Mouse (Mus musculus) c-Kit-negative CD71-positive TER-119-positive erythroid progenitor cells, embryonic 14.5 days (primary cell): ENCODE measurements around the gene Lilra5.
"Not testable (repeated sequence)": the region's sequence is repeated elsewhere in the genome, so short reads cannot be mapped to it uniquely, and the experiment has no call there.

Experiments
- DNase-seq: peaks from one replicate; pipeline ENCODE4 v3.0.0-alpha.2; 2013; ENCODE audit warnings: low read depth, low spot score

Gene Lilra5

DNA sequence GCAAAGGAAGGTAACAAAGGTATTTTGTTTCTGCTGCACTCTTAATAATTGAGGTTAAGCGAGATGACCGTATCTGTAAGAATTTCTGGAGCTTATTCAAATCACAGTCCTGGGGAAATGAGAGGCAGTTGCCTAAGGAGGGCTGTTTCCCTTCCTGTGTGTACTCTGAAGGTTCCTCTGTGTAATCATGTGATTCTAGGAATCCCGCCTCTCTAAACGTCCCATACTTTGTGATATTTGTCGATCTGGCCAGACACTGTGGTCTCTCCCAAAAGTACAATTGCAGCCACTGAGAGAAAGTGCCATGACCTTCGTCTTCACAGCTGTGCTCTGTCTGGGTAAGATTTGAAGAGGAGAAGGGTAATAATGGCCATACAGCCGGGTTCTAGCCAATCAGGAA, at the start of gene Lilra5:
Lilra5 (plus strand) TSS at position 301 of the 400 bp plus-strand sequence.
- DNase-seq: no peak

DNA sequence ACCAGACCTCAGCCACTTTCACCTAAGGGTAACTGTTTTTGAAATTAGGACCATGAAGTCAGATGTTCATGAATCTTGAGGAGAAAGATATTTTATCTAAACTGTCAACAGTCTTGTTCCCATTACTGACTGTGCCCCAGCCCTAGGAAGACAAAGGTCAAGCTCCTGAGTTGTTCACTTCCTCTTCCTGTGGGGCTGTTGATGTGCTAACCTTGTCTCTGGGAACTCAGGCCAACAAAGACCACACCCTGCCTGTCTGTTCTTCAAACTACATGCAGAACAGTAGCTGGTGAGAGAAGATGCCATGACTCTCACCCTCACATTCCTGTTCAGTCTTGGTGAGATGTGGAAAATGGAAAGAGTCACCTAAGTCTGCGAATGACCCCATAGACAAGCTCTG, 30.4 kb upstream of the Lilra5 start:
- DNase-seq: no peak

DNA sequence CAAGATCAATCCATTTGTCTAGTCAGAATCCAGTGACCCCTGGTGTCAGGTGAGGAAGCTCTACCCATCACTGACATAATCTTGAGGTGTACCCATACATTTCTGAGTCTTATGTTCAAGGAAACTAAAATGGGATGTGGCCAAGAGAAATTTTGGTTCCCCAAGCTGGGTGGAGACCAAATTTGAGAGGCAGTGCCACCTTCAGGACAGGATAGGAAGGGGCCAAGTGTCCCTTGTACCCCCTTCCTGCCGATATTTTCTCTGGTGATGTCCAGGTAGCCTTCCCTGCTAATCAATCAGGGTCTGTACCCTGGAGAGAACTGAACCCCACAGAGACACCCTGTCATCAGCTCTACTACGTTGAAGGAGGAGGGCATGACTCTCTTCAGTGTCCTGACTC, 28.9 kb upstream of the Lilra5 start:
- DNase-seq: no peak

DNA sequence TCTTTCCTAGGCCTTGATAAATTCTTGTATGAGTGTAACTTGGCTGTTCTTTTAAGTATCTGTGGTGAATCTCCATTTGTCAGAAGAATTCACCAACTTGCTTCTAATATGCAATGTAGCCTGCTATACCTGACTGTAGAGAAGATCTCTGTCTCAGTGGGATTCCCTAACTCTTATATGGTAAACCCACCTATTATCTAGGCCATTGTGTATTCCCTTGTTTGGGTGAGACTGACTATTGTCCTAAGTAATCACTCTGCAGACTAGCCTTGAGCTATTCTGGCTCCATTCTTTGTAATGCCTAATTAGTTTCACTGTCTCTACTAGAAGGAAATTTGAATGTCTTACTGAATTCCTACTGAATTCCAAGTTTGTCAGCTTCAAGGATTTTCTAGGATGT, 24.1 kb upstream of the Lilra5 start:
- DNase-seq: not testable (repeated sequence)

DNA sequence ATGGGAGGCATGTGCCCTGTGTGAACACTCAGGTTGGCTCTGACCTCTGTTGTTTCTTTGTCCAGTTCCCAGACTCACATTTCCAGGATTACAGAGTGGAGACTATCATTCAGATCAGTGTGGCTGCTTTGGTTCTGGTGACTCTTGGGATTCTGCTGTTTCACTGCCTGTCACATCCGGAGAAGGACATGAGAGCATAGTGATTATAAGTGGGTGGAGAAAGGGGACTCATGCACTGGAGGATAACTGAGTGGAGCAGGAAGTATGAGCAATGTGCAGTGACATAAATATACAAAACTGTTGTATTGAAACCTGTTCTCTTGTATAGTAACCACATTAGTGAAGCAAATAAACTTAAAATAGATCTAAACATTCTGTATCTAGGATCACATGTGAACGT, 22.2 kb upstream of the Lilra5 start:
- DNase-seq: no peak

DNA sequence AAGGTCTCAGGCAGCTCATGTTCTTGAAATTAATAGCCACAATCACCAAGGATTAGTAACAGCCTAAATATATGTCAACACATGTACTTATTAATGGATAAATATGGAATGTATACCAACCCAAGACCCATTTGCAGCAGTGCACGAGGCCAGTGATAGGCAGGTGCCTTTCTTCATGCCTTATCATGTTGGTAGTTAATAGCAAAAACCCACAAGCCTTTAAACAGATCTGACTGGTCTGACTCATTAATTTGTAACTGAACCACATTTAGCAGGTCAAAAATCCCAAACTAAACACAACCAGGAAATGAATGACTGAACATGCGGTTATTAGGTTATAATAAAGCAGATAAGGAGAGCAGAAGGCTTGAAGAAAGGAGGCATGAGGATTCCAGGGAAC, 21.7 kb upstream of the Lilra5 start:
- no peak for DNase-seq

DNA sequence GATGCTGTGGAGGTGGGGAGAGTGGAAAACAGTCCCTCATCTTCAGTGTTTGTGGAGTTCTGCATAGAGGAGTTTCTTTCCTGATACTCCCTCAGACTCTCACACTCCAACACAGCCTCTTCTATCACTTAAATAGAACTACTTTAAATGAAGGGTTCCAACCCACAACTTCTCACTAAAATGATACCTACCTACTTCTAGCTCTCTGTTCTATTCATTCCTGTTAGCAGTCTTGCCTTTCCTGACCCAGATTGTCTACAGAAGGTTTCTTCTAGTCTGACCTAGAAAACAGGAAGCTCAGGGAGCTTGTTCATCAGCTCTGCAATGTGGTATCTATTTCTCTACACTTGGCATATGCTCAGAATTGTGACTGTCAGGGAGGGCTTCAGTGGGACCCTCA, 2.0 kb upstream of the Lilra5 start:
- no peak for DNase-seq

DNA sequence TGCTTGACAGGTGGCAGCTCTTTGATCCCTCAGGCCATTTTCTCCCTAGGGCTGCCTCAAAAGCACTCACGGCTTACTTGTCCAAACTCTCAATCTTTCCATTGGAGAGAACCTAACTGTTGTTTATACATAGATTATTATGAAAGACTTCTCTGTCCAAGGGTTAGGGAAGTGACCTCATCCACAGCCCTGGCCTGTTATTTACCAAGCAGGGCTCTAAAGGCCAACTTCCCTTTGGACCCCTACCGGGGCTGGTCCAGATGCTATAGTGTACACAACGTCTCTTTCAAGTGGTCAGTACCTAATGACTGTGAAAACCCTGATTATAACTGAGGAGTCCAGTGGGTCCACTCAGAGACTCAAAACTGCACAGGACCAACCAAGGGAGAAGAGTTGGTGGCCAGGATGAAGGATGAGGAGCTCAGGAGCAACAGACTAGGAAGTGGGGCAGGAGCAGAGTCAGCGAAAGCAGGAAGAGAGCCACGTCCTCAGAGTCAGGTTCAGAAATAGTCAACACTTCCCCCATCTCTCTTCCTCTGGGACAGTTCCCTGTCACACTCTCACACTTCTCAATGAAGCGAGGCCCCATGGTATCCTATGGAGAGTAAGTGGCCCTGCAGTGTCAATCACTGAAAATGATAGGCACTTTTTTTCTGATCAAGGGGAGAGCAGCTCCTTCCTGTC, 1.6 kb downstream of the Lilra5 start:
- no peak for DNase-seq

DNA sequence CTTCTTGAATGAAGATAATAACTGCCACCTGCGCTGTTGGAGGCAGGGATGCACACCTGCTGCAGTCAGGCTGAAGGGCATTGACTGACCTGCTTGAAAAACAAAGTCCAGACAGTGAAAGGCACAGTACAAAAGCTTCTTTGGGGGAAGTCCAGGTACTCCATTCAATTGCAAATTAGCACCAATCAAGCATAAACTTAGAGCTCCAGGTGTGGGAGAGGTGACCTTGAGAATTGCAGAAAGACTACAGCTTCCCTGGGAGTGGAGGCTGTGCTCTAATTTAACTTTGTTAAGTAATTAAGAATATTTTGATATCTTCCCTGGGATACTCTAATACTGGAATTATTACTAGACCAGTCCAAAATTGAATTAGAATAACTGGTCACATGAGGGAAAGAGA, 13.7 kb downstream of the Lilra5 start:
- DNase-seq: not testable (repeated sequence)

DNA sequence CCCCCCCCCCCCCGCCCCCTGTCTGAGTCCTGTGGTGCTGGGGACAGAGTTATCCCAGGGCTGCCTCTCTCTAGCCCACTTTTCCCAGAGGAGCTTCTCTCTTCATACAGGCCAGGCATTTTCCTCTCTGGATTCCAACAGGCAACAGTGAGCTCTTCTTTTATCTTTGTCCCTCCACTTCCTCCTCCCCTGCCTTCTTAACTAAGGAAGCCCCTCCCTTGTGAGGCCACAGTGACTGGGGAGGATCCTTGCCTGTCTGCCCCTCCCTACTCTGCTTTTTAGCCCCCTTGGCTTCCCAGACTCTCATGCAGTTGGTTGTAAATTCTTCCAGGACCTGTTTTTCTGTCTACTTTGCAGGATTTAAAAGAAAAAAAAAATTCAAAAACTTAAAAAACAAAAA, 18.5 kb downstream of the Lilra5 start:
- not testable (repeated sequence) for DNase-seq

DNA sequence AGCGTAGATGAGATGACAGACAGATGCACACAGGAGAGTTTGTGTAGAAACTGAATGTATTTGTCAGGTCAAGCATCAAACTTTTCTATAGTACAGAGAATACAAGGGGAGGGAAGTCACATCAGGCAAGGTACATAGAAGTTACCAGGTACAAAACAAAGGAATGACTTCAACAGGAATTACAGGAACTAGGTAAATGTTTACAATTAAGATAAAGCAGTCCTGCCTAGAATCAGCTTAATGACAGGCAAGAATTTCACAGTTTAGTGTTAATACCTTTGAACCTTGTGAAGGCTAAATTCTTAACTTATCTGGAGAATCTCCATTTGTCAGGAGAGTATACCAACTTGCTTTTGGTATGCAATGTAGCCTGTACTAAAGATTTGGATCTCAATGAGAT, 23.0 kb downstream of the Lilra5 start:
- DNase-seq: not testable (repeated sequence)

DNA sequence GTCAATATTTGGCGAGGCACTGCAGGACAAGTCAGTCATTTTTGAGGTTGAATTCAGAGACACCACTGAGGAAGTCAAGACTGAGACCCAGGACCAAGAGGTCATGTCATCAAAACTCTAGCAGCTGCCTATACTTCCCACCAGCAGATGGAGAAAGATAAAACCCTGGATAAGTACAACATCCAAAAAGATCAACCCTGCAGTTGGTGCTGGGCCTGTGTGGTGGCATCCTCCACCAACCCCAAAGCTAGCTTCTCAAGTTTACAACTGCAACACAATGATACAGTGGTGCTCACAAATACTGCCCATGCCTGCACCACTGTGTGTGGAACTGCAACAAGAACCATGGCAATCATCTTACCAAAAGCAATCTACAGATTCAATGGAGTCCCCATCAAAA, 34.6 kb downstream of the Lilra5 start:
- not testable (repeated sequence) for DNase-seq

DNA sequence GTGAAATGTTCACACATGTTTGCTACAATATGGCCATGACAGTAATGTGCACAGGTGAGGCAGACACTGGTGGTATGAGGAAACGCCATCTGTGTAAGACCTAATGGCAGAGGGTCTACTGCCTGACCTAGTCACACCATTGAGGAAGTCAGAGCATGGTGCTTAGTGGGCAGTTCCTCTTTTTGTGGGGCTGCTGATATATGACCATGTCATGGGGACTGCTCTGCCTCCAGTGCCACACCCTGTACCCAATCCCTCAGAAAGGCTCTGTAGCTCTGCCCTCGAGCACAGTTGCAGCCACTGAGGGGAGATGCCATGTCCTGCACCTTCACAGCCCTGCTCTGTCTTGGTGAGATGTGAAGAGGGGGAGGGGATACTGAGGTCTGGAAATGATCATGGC, 36.3 kb downstream of the Lilra5 start:
- DNase-seq: not testable (repeated sequence)

DNA sequence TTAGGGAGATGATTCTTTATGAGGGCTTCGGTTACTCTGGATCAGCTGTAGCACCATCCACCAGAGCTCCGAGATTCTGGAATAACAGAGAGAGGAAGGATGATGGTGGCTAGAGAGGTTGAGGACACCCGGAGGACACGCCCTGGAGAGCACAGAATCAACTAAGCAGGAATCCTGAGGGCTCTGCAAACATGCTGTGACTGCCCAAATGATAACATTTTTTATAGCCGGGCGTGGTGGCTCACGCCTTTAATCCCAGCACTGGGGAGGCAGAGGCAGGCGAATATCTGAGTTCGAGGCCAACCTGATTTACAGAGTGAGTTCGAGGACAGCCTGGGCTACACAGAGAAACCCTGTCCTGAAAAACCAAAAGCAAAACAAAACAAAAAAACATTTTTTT, 37.9 kb downstream of the Lilra5 start:
- DNase-seq: not testable (repeated sequence)

DNA sequence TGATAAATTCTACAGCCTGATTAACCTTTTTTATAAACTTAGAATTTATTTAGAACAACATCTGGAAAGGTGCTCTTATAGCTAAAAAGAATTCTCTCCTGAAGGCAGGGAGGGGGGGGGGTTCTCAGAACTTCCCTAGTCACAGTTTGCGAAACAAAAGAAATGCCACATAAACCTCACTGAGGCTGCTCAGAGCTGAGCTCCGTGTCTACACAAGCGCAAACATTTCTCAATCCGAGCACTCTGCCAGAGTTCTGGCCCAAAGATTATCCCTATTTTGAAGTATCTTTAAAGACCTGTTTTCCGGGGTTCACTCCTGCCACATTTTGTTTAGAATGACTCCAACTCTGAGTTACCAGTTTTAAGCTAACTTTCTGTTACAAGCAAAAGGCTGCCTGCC, 55.1 kb downstream of the Lilra5 start:
- DNase-seq: no peak
